Mouse (Mus musculus) limb, embryonic 11.5 days (tissue): ENCODE measurements around the gene Farp1. TPM values are rescaled to one million over a fixed set of nuclear protein-coding genes. Genes with fewer than 3 reads are reported as not detected.

Experiments used
- ATAC-seq: fragments of 200-750 bp; cut with Nextera tagmentation; 2 replicates; pipeline ENCODE4 v1.8.0; 2017; ENCODE audit warnings: low read depth; ENCODE audit not compliant: insufficient number of reproducible peaks, low FRiP score, low TSS enrichment
- DNase-seq: peaks from one replicate; pipeline ENCODE4 v3.0.0-alpha.2; 2015; ENCODE audit warnings: low spot score
- H3K27ac ChIP-seq: fragments of 300-500 bp; sonication (generic); replicated peaks from 2 replicates; pipeline ENCODE4 v1.5.1; 2014; ENCODE audit warnings: low read depth, mild to moderate bottlenecking, low read length
- H3K27me3 ChIP-seq: fragments of 300-500 bp; sonication (generic); 2 replicates; pipeline ENCODE4 v1.6.1; 2014; ENCODE audit warnings: mild to moderate bottlenecking, low read length, mixed read lengths; ENCODE audit not compliant: control insufficient read depth, insufficient read depth
- H3K36me3 ChIP-seq: fragments of 300-500 bp; sonication (generic); 2 replicates; pipeline ENCODE4 v1.6.1; 2014; ENCODE audit warnings: mild to moderate bottlenecking, low read length, moderate library complexity, mixed read lengths; ENCODE audit not compliant: control insufficient read depth, insufficient read depth
- H3K4me1 ChIP-seq: fragments of 300-500 bp; sonication (generic); 2 replicates; pipeline ENCODE4 v1.6.1; 2014; ENCODE audit warnings: low read length, mixed read lengths; ENCODE audit not compliant: control insufficient read depth, insufficient read depth
- H3K4me2 ChIP-seq: fragments of 300-500 bp; sonication (generic); 2 replicates; pipeline ENCODE4 v1.6.1; 2014; ENCODE audit warnings: low read depth, mild to moderate bottlenecking, moderate library complexity; ENCODE audit not compliant: severe bottlenecking
- H3K4me3 ChIP-seq: fragments of 300-500 bp; sonication (generic); 2 replicates; pipeline ENCODE4 v1.5.1; 2014; ENCODE audit warnings: low read depth, low read length
- H3K9ac ChIP-seq: fragments of 300-500 bp; sonication (generic); 2 replicates; pipeline ENCODE4 v1.6.1; 2014; ENCODE audit warnings: mild to moderate bottlenecking, low read length
- H3K9me3 ChIP-seq: fragments of 300-500 bp; sonication (generic); 2 replicates; pipeline ENCODE4 v1.6.1; 2016; ENCODE audit warnings: low read length; ENCODE audit not compliant: control insufficient read depth
- WGBS: fragments of 180-500 bp; shearing (Covaris S2); extraction: QIAGEN DNeasy Blood & Tissue Kit; methylation state at CpG from one replicate; pipeline ENCODE4 v1.1.7; 2014; 5-methylcytosine and 5-hydroxymethylcytosine counted together
- polyA plus RNA-seq: library from polyadenylated mRNA; unstranded; fragments of >200 nt; fragmentation: Nextera tagmentation; extraction: Ambion mirVana; gene quantifications from 2 replicates; pipeline ENCODE4 v1.2.1, GENCODE M21; 2014

Farp1 gene
- polyA plus RNA-seq, 1 experiment from 2014 or later, result 57.6 TPM

DNA sequence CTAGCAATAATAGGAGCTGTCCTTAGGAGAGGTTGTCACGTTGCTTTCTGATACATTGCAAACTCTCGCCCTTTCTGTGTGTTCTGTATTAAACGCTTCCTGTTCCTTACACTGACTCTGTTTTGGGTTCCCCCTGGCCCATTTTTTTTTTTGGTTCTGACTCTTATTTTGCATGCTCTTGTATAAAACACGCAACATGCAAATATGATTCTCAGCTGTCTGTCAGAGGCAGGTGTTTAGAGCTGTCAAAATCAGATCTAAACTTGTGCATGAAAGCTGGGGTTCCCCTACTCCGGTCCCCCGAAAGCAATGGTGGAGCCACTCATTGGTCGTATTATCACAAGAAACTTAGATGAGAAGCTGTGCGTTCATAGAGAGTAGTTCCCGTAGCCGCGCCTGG, 25.5 kb downstream of the Farp1 start:
- Histone ChIP-seq H3K4me1 (peaks cover 47% of the 10 kb centered on the region), H3K4me2 (no peak overlapping the region), H3K9ac (no peak overlapping the region), H3K27ac (no peak overlapping the region), H3K36me3 (peaks cover 2% of the 10 kb centered on the region; the same call in 1 of the 2 replicates), H3K27me3 (no peaks in the 10 kb centered on the region), H3K4me3 (no peak overlapping the region), H3K9me3 (no peaks in the 10 kb centered on the region)
- ATAC-seq (no peak), DNase-seq (no peak)
- WGBS, result 77% methylated on average over 11 of the region's 11 CpGs

DNA sequence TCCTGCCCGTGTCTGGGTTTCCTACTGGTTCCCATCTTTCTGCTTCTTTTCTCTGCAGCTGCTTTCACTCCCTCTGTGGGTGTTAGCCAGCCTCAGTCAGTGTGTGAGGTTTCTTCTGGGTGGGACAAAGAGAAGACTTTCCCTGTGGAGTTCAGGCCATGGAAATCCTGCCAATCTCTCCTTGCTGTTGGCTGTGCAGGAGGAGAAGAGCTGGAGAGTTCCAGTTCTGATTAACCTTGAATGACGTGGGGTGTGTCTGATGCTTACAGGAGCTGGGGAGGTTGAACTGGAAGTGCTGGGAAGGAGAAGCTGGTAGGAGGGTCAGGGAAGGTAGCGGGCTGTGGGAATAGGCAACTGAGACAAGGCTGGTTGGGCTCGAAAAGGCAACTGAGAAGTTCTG, 26.7 kb downstream of the Farp1 start:
- Histone ChIP-seq H3K4me3 (no peak overlapping the region), H3K4me2 (no peak overlapping the region), H3K9me3 (no peaks in the 10 kb centered on the region), H3K4me1 (peaks cover 38% of the 10 kb centered on the region), H3K27me3 (no peaks in the 10 kb centered on the region), H3K9ac (no peak overlapping the region), H3K27ac (no peak overlapping the region), H3K36me3 (peaks cover 9% of the 10 kb centered on the region)
- ATAC-seq (no peak), DNase-seq (no peak)
- 67% methylated on average over 4 of the region's 4 CpGs for WGBS

DNA sequence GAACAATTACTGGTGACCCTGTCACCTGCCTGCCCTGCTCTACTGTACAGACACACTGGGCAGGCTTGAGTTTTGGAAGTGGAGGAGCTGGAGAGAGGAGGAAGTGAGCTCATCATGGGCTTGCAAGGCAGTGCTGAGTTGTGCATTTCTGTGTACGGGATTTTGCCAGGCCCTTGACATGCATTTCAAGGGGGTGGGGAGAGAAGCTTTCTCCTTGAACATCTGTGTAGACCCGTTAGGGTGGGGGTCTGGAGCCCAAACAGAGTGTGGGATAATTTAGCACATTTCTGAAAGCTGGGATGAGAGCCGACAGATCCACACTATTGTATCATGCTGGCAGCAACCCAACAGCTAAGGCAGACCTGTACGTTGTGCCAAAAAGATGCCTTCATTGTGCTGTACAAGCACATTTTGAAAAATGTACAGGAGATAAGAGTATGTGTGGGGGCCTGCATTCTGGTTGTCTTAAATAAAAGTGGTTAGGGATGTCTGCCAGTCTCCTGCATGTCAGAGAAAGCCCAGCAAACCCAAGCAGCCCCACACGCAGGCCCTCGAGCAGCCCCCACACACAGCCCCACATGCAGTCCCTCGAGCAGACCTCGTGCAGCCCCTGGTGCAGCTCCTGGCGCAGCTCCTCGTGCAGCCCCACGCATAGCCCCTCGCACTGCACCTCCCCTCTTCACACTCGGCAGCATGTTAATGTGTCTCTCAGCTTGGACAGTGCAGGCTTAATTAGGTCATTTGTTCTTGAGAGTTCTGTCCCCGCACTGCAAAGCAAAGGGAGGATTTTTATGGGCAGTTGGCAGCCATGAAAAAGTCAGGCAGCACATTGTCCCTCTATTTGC, 27.5 kb downstream of the Farp1 start:
- DNase-seq, result no peak
- H3K4me1 ChIP-seq, result peaks cover 35% of the 10 kb centered on the region
- no peak overlapping the region for H3K4me3 ChIP-seq
- 23% methylated on average over 14 of the region's 14 CpGs for WGBS
- no peaks in the 10 kb centered on the region for H3K9me3 ChIP-seq
- no peak overlapping the region for H3K27ac ChIP-seq
- H3K27me3 ChIP-seq, result no peaks in the 10 kb centered on the region
- ATAC-seq, result no peak
- no peak overlapping the region for H3K4me2 ChIP-seq
- peaks cover 9% of the 10 kb centered on the region for H3K36me3 ChIP-seq
- H3K9ac ChIP-seq, result no peak overlapping the region

DNA sequence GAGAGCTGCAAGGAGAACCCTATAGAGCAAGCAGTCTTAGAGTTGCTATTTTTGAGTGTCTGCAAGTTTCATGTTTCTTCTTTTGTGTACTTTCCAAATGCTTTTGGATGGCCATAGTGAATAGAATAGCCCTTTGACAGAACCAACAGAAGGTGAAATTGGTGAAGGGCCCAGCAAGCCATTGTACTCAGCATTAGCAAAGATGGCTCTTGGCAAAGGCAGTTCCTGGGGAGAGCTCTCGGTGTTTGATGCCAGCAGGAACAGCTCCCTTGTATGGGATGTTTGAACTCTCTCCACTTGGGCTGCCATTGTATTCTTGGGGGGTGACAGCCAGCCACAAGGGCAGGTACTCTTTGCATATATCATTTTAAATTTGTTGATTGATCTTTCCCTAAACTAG, 29.7 kb downstream of the Farp1 start:
- no peak for ATAC-seq
- Histone ChIP-seq H3K9ac (no peak overlapping the region), H3K9me3 (no peaks in the 10 kb centered on the region), H3K4me2 (no peak overlapping the region), H3K27ac (no peak overlapping the region), H3K4me3 (no peak overlapping the region), H3K36me3 (peaks cover 9% of the 10 kb centered on the region), H3K4me1 (peaks cover 24% of the 10 kb centered on the region), H3K27me3 (no peaks in the 10 kb centered on the region)
- DNase-seq, result no peak
- WGBS, result 96% methylated on average over 1 of the region's 1 CpGs

DNA sequence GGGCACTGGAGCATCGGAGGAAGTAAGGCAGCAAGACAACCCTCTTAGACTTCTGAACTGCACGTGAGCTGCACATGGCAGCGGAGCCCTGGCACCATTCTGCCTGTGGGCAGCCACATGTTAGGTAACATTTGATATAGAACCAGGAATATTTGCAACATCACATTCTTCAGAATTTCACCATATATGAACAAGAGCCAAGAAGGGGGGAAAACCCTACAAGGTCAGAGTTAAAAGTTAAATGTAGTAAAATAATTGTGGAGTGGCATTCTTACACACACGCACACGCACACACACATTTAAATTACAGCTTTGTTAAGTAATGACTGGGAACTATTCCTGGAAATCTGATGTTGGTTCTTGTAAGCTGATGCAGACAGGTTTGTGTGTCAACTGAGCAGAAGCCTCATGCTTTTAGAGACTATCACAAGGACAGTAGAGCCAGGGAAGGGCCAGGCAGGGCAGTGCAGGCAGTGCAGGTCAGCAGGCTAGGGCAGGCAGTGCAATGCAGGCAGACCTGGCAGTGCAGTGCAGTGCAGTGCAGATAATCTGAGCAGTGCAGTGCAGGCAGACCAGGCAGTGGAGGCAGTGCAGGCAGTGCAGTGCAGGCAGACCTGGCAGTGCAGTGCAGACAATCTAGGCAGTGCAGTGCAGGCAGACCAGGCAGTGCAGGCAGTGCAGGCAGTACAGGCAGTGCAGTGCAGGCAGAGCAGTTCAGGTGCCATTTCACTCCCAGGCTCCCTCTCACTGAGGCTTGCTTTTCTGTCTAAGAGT, 38.3 kb downstream of the Farp1 start:
- Histone ChIP-seq H3K9me3 (no peaks in the 10 kb centered on the region), H3K27me3 (no peaks in the 10 kb centered on the region), H3K9ac (no peak overlapping the region), H3K4me3 (no peak overlapping the region), H3K4me1 (no peaks in the 10 kb centered on the region), H3K36me3 (no peaks in the 10 kb centered on the region; the same call in 1 of the 2 replicates), H3K4me2 (no peak overlapping the region), H3K27ac (no peak overlapping the region)
- DNase-seq (no peak), ATAC-seq (no peak)
- 93% methylated on average over 5 of the region's 5 CpGs for whole genome bisulfite sequencing

DNA sequence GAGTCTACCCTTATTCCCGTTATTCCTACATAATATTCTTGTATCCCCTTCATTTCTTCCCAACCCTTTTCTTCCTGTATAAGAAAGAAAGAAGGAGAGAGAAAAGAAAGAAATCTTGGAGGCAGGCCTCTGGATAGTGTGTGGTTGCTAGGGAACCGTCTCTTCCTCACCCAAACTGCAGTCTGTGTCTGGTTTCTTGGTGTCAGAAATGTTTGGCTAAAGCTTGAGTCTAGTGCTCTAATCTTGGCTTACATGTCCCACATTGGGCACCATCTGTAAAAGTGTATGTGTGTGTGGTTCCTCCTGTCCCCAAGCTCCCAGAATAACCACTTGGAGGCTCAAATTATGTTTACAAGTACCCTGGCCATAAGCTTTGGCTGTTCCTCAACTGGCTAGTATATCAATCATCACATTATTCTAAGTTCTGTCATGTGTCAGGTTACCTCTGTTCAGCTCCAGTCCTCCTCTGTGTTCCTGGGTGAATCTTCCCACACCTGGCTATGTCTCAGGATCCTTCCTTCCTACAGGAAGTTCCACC, 39.3 kb downstream of the Farp1 start:
- no peaks in the 10 kb centered on the region; the same call in 1 of the 2 replicates for H3K36me3 ChIP-seq
- no peak for ATAC-seq

DNA sequence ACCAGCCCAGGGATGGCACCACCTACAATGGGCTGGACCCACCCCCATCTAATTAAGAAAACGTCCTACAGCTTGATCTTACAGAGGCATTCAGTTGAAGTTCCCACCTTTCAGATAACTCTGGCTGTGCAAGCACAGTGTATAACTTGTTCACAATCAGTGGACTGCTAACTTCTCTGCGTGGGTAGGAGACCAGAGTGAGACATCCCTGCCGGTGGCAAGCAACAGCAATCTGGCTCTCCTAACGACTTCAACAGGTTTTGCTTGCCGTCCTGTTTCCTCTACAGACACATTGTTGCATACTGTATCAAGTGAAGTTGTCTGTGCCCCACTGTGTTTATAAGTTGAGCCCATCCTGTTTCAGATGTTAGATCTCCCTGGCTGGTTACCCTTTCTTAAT, 45.7 kb downstream of the Farp1 start:
- no peaks in the 10 kb centered on the region for H3K4me1 ChIP-seq
- no peak for ATAC-seq
- WGBS, result 71% methylated on average over 5 of the region's 5 CpGs
- H3K27me3 ChIP-seq, result no peaks in the 10 kb centered on the region
- peaks cover 10% of the 10 kb centered on the region for H3K36me3 ChIP-seq
- H3K9ac ChIP-seq, result no peak overlapping the region
- no peak overlapping the region for H3K4me3 ChIP-seq
- no peaks in the 10 kb centered on the region for H3K9me3 ChIP-seq
- no peak overlapping the region for H3K27ac ChIP-seq
- DNase-seq, result no peak
- H3K4me2 ChIP-seq, result no peak overlapping the region

More for the DNA sequence above, 39.3 kb downstream of the Farp1 start:
- DNase-seq, result no peak
- no peaks in the 10 kb centered on the region for H3K9me3 ChIP-seq
- H3K9ac ChIP-seq, result no peak overlapping the region
- 92% methylated on average over 2 of the region's 2 CpGs for WGBS
- no peak overlapping the region for H3K4me2 ChIP-seq
- no peak overlapping the region for H3K4me3 ChIP-seq
- H3K27me3 ChIP-seq, result no peaks in the 10 kb centered on the region
- no peaks in the 10 kb centered on the region for H3K4me1 ChIP-seq
- no peak overlapping the region for H3K27ac ChIP-seq

DNA sequence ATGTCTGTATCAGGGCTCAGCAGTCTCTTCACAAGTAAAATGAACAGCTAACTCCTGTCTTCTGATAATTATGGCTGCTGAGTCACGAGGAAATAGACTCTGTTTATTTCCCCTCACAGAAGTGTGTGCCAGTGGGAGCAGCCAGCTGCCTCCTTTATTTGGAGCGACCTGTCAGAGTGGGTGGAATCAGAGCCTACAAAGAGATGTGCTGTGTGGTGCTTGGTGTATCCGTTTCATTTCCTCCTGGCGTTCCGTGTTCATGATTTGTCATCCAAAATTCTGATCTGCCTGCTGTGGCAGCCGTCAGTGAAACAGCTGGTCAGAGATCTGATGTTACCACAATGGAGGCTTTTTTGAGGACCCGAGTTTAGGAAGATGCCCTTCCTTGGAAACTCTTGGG, 47.3 kb downstream of the Farp1 start:
- Histone ChIP-seq H3K4me1 (no peaks in the 10 kb centered on the region), H3K27ac (no peak overlapping the region), H3K9ac (no peak overlapping the region), H3K9me3 (no peaks in the 10 kb centered on the region), H3K4me2 (no peak overlapping the region), H3K27me3 (no peaks in the 10 kb centered on the region), H3K36me3 (peaks cover 10% of the 10 kb centered on the region), H3K4me3 (no peak overlapping the region)
- 67% methylated on average over 7 of the region's 7 CpGs for whole genome bisulfite sequencing
- ATAC-seq, result no peak
- no peak for DNase-seq
